Mouse (Mus musculus): Measurements from ENCODE around the gene 4933409G03Rik. TPM values are rescaled to one million over a fixed set of nuclear protein-coding genes. Genes with fewer than 3 reads are reported as not detected.

4933409G03Rik gene
- not detected for polyA plus RNA-seq (2015; fragmentation: Illumina TruSeq; extraction: RNeasy Lipid Tissue Mini Kit (QIAGEN cat#74804); ENCODE audit: insufficient read depth, low read depth, low replicate concordance)

GRCm38 (mm10) chr2:68582113-68582512, at the start of gene 4933409G03Rik:
Gene 4933409G03Rik (plus strand): TSS chr2:68582413.

GRCm38 (mm10) chr2:68656186-68656585, 74.0 kb downstream of the 4933409G03Rik start, which contains the start of gene 4932414N04Rik:
Gene 4932414N04Rik (plus strand): TSS chr2:68656486.

Other genes starting within 250 kb of the 4933409G03Rik start
- 7.6 TPM for gene Stk39, start 110.1 kb upstream of the 4933409G03Rik start, polyA plus RNA-seq (2015; fragmentation: Illumina TruSeq; extraction: RNeasy Lipid Tissue Mini Kit (QIAGEN cat#74804); ENCODE audit: insufficient read depth, low read depth, low replicate concordance)
- gene 4932414N04Rik, start 74.1 kb downstream of the 4933409G03Rik start, polyA plus RNA-seq (2015; fragmentation: Illumina TruSeq; extraction: RNeasy Lipid Tissue Mini Kit (QIAGEN cat#74804); ENCODE audit: insufficient read depth, low read depth, low replicate concordance), result not detected